Mouse (Mus musculus) heart, adult 2 months (tissue): Measurements from ENCODE around the gene Sdccag8.

ENCODE experiments used
- CTCF ChIP-seq: fragments of 200-600 bp; IDR thresholded peaks from 2 replicates; pipeline ENCODE4 v1.8.1; 2022; ENCODE audit warnings: antibody characterized with exemption, mild to moderate bottlenecking, moderate library complexity
- POLR2A ChIP-seq: fragments of 200-500 bp; IDR thresholded peaks from 2 replicates; pipeline ENCODE4 v1.6.1; 2011; ENCODE audit warnings: mild to moderate bottlenecking, low read depth, low read length, control low read depth; ENCODE audit not compliant: insufficient read depth

- TF ChIP-seq POLR2A (no peak), CTCF (no peak)
These were observed 171.2 kb downstream of the Sdccag8 start for GRCm38 (mm10) chr1:176985691-176986090.
